Mouse (Mus musculus) forebrain, embryonic 16.5 days (tissue): Measurements from ENCODE around the gene Lypd6b. TPM values are rescaled to one million over a fixed set of nuclear protein-coding genes. Genes with fewer than 3 reads are reported as not detected.

Experiments
- ATAC-seq: fragments of 200-750 bp; cut with Nextera tagmentation; 2 replicates; pipeline ENCODE4 v1.8.0; 2017; ENCODE audit warnings: mild to moderate bottlenecking, moderate library complexity
- H3K27ac ChIP-seq: fragments of 300-500 bp; sonication (generic); 2 replicates; pipeline ENCODE4 v1.5.1; 2014; ENCODE audit warnings: low read length, control low read depth
- H3K27me3 ChIP-seq: fragments of 300-500 bp; sonication (generic); replicated peaks from 2 replicates; pipeline ENCODE4 v1.6.1; 2014; ENCODE audit warnings: low read length; ENCODE audit not compliant: control insufficient read depth, insufficient read depth
- H3K36me3 ChIP-seq: fragments of 300-500 bp; sonication (generic); 2 replicates; pipeline ENCODE4 v1.6.1; 2014; ENCODE audit not compliant: control insufficient read depth, insufficient read depth
- H3K4me1 ChIP-seq: fragments of 300-500 bp; sonication (generic); replicated peaks from 2 replicates; pipeline ENCODE4 v1.6.1; 2014; ENCODE audit warnings: low read length; ENCODE audit not compliant: control insufficient read depth, insufficient read depth
- H3K4me2 ChIP-seq: fragments of 300-500 bp; sonication (generic); 2 replicates; pipeline ENCODE4 v1.6.1; 2014; ENCODE audit warnings: mild to moderate bottlenecking, low read length, control low read depth
- H3K4me3 ChIP-seq: fragments of 300-500 bp; sonication (generic); replicated peaks from 2 replicates; pipeline ENCODE4 v1.5.1; 2014; ENCODE audit warnings: mild to moderate bottlenecking, low read length, control low read depth
- H3K9ac ChIP-seq: fragments of 300-500 bp; sonication (generic); replicated peaks from 2 replicates; pipeline ENCODE4 v1.6.1; 2014; ENCODE audit warnings: low read depth, low read length, control low read depth
- H3K9me3 ChIP-seq: fragments of 300-500 bp; sonication (generic); 2 replicates; pipeline ENCODE4 v1.6.1; 2016; ENCODE audit warnings: low read length; ENCODE audit not compliant: control insufficient read depth
- WGBS: fragments of 180-500 bp; shearing (Covaris S2); extraction: QIAGEN DNeasy Blood & Tissue Kit; methylation state at CpG from one replicate; pipeline ENCODE4 v1.1.7; 2014; 5-methylcytosine and 5-hydroxymethylcytosine counted together
- polyA plus RNA-seq: library from polyadenylated mRNA; unstranded; fragments of >200 nt; fragmentation: Nextera tagmentation; extraction: Ambion mirVana; gene quantifications from 2 replicates; pipeline ENCODE4 v1.2.1, GENCODE M21; 2015

Gene Lypd6b
- polyA plus RNA-seq, 1 experiment from 2014 or later, result 12.4 TPM

DNA sequence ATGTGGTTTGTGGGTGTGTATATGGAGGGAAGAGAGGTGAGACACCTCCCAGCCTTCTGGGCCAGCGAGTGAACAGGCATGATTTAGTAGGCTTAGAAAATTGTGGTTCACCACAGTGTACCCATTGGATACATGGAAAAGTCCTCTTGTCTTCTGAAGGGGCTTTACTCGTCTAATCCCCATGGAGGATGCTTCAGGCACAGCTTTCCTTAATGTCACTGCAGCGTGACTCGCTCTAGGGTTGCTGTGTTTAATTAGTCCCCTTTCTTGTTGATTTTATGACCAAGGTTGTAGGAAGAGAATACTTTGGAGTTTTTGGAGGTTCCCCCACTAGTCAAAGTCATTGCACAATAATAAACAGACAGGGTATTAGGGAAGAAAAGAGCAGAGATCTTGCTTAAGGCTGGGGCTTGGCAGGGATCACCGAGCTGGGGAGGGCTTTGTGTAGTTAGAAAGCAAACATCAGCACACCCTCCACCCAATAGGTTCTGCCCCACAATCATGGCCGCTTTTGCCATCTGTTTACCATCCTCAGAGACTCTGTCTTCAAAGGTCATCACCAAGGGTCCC is 122.4 kb downstream of the Lypd6b start:
- H3K36me3 ChIP-seq, result no peaks in the 10 kb centered on the region
- no peaks in the 10 kb centered on the region; the same call in 1 of the 2 replicates for H3K4me1 ChIP-seq
- 75% methylated on average over 6 of the region's 6 CpGs for WGBS
- H3K9ac ChIP-seq, result no peak overlapping the region
- H3K9me3 ChIP-seq, result no peaks in the 10 kb centered on the region
- no peak for ATAC-seq
- no peak overlapping the region for H3K4me3 ChIP-seq
- no peaks in the 10 kb centered on the region for H3K27me3 ChIP-seq
- H3K4me2 ChIP-seq, result no peak overlapping the region
- H3K27ac ChIP-seq, result no peak overlapping the region

DNA sequence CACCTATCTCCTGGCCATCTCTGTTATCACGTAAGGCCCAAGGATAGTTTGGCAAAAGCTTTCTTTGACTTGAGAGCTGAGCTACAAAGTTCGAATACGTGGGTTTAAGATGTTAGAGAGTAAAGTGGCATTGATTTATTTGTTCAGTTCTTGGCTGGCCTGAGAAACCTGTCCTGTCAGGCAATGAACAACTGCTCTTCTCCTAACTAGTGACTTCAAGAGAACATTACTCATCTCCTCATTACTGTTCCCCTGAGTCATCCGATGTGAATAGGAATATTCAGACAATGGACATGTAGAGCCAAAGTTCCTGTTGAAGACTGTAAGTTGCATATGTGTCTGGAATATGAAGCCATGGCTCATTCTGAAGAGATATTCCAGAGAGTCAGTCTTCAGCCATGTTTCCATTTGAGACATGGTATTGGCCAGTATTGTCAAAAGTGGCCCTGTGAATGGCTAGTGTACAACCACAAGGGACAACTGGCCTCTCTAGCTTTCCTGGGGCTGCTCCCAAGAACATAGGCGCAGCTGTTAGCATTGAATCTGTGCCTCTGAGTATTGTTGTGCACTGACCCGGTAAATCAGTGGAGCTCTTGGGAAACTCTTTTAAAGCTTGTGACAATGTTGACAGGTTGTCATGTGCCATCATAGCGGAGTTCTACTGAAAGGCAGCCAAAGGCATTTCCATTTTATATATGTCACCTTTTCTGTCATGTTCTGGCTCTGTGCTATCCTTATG is 124.0 kb downstream of the Lypd6b start:
- Histone ChIP-seq H3K27ac (no peak overlapping the region), H3K4me2 (no peak overlapping the region), H3K36me3 (no peaks in the 10 kb centered on the region), H3K27me3 (no peaks in the 10 kb centered on the region), H3K4me1 (no peaks in the 10 kb centered on the region; the same call in 1 of the 2 replicates), H3K9me3 (no peaks in the 10 kb centered on the region), H3K9ac (no peak overlapping the region), H3K4me3 (no peak overlapping the region)
- no peak for ATAC-seq
- WGBS, result 63% methylated on average over 7 of the region's 7 CpGs

DNA sequence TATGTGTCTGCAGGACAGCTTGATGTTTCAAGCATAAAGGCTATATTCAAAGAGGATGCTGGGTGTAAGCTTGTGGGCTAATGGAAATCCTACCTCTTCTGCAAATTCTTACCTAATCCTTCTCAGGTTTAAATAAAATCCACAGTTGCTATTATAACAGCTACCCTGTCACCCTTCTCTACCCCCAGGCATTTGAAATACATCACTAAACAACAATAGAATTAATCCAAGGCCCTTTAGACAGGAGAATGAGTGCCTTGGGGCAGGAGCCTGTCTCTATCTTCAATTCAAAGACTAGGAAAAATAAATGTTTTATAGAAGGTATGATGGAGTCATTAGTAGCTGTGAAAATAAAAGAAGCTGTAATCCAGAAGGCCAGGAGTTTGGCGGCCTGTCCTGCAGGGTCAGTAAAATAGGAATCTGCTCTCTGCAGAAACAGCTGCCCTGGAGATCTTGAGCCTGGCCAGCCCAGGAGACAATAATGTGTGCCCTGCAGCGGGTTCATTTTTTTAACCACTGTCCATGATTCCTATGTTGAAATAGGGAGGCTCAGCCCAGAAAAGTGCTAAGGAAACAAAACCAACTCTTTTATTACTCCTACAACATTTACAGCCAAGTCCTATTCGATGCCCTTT is 124.9 kb downstream of the Lypd6b start:
- Histone ChIP-seq H3K9ac (no peak overlapping the region), H3K4me3 (no peak overlapping the region), H3K4me1 (peaks cover 3% of the 10 kb centered on the region), H3K4me2 (no peak overlapping the region), H3K27me3 (no peaks in the 10 kb centered on the region), H3K36me3 (no peaks in the 10 kb centered on the region), H3K9me3 (no peaks in the 10 kb centered on the region), H3K27ac (no peak overlapping the region)
- ATAC-seq, result no peak
- WGBS, result 47% methylated on average over 3 of the region's 3 CpGs

DNA sequence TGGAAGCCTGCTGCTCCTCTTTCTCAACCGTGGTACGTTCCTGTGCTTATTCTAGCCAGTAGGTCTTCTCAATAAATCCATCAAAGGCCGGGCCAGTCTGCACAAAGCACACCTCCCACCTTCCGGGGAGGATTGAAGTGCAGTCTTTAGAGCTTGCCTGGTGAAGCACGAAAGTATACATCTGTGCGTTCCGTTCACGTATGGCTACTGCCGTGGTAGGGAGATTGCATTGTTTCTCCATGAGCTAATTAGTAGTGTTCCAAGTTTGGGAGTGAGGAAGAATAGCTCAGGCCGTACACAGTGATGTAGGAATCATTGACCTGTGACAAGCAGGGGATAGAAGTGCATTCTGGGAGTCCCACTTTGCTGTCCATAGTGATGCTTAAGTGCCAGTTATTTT is 130.0 kb downstream of the Lypd6b start:
- peak overlapping the region; percentile 69; the same call in 1 of the 2 replicates for H3K27ac ChIP-seq
- no peak overlapping the region for H3K9ac ChIP-seq
- no peaks in the 10 kb centered on the region for H3K27me3 ChIP-seq
- WGBS, result 7% methylated on average over 10 of the region's 10 CpGs
- ATAC-seq, result no peak
- H3K4me2 ChIP-seq, result no peak overlapping the region
- H3K36me3 ChIP-seq, result no peaks in the 10 kb centered on the region
- H3K4me3 ChIP-seq, result no peak overlapping the region
- no peaks in the 10 kb centered on the region for H3K9me3 ChIP-seq
- peaks cover 17% of the 10 kb centered on the region for H3K4me1 ChIP-seq

DNA sequence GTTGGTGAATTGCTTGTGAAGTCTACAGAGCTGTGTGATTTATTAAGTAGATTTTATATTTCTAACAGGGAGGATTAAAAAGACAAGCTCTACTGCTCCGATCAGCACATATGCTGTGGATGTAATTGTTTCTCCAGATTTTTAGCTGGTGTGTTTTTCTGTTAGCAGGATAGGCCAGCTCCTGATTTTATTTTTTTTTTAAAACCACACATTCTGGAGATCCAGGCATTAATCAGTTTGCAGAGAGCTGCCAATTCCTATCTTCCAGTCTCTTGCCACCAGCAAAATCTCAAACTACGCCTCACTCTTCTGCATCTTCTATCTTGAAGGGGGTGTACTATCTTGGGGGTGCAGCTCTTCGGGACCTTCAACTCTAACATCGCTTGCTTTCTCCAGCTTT is 130.6 kb downstream of the Lypd6b start:
- peak overlapping the region; percentile 81 for H3K27ac ChIP-seq
- H3K4me2 ChIP-seq, result no peak overlapping the region

DNA sequence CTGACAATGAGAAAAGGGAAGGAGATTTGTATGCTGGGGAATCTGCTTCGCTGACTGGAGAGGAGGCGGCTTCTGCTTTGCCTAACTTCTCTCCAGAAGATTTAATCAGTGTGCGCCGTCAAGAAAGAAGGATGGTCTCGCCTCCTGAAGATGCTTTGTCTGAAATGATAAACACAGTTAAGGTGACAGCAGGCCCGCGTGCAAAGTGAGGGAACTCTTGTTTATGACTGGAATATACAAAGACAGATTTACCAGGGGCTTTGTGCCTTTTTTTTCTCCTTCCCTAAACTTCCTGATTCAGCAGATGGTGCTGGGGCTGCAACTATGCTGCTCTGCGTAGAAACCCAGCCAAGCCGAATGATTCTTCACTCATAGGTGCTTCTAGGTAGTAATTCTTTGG is 131.2 kb downstream of the Lypd6b start:
- WGBS, result 36% methylated on average over 9 of the region's 9 CpGs

More for the DNA sequence above, 130.6 kb downstream of the Lypd6b start:
- Histone ChIP-seq H3K4me1 (peaks cover 21% of the 10 kb centered on the region), H3K4me3 (no peak overlapping the region), H3K27me3 (no peaks in the 10 kb centered on the region), H3K9ac (no peak overlapping the region), H3K9me3 (no peaks in the 10 kb centered on the region), H3K36me3 (no peaks in the 10 kb centered on the region)
- peak; percentile 37; the same call in 1 of the 2 replicates for ATAC-seq
- 59% methylated on average over 4 of the region's 4 CpGs for WGBS

DNA sequence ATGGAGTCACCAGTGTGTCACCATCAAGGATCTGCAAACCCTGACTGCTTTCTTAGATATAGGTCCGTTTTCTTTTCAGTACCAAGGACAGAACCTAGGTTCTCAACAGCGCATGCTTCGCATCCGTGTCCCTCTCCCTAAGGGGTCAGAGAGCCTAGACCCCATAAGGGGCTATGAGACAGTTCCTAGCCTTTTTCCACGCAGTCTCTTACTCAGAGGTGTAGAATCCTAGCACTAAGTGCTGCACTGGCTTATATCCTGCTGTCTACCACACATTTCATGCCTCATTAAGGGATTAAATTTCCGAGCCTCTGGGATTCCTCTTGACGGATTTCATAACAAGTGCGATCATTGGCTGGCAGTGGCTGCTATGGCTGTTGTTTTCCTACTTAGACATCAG is 134.5 kb downstream of the Lypd6b start:
- H3K27me3 ChIP-seq, result no peaks in the 10 kb centered on the region
- no peak overlapping the region for H3K4me2 ChIP-seq
- H3K9me3 ChIP-seq, result no peaks in the 10 kb centered on the region
- 63% methylated on average over 8 of the region's 8 CpGs for WGBS
- no peak overlapping the region for H3K9ac ChIP-seq
- ATAC-seq, result no peak
- H3K36me3 ChIP-seq, result no peaks in the 10 kb centered on the region
- H3K4me1 ChIP-seq, result peaks cover 22% of the 10 kb centered on the region
- no peak overlapping the region for H3K4me3 ChIP-seq
- H3K27ac ChIP-seq, result no peak overlapping the region

More for the DNA sequence above, 131.2 kb downstream of the Lypd6b start:
- H3K9me3 ChIP-seq, result no peaks in the 10 kb centered on the region
- peak overlapping the region; percentile 81 for H3K27ac ChIP-seq
- no peak overlapping the region for H3K4me3 ChIP-seq
- H3K36me3 ChIP-seq, result no peaks in the 10 kb centered on the region
- H3K4me1 ChIP-seq, result peaks cover 22% of the 10 kb centered on the region
- ATAC-seq, result peak; percentile 48; the same call in 1 of the 2 replicates
- 0 out of 2 replicates have a peak overlapping the region, but pooled peaks have one; percentile 2 for H3K4me2 ChIP-seq
- H3K9ac ChIP-seq, result no peak overlapping the region
- no peaks in the 10 kb centered on the region for H3K27me3 ChIP-seq

DNA sequence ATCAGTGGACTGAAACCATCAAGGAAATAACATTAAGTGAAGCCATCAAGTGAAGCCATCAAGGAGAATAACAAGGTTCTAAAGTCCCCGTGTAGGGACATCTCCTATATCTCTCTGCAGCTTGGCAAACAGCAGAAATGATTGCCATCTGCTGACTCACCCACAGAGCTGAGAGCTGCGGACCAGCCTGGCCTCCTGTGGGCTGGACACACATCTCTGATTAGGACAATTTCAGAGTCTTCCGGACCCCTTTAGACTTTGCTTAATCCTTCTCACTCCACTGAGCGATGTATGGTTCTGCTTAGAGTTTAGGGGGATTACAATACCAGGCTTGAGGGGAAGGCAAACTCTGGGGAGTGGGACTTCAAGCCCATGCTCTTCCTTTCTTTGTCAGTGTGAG is 135.3 kb downstream of the Lypd6b start:
- Histone ChIP-seq H3K27me3 (no peaks in the 10 kb centered on the region), H3K9me3 (no peaks in the 10 kb centered on the region), H3K4me1 (peaks cover 15% of the 10 kb centered on the region), H3K9ac (no peak overlapping the region), H3K36me3 (no peaks in the 10 kb centered on the region), H3K4me3 (no peak overlapping the region), H3K4me2 (no peak overlapping the region), H3K27ac (peak overlapping the region; percentile 31; the same call in 1 of the 2 replicates)
- WGBS, result 48% methylated on average over 4 of the region's 4 CpGs
- 0 out of 2 replicates have a peak, but pooled peaks have one; percentile 10 for ATAC-seq

DNA sequence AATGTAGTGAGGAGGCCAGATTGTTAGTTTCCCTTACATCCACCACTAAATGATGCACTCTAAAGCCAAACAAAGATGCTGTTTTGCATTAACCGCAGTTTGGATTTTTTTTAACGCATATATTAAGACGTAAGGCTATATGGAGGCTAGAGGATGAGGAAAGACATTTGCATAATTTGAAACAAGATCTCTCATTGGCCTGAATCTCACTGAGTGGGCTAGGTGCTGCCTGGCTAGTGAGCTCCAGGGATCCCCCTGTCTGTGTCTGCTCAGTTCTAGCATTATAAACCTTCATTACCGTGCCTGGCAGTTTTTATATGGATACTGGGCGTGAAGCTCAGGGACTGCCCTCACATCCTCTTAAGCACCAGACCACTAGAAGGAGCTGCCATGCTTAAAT is 138.7 kb downstream of the Lypd6b start:
- H3K27ac ChIP-seq, result no peak overlapping the region
- ATAC-seq, result peak; percentile 54; the same call in 1 of the 2 replicates
- H3K4me3 ChIP-seq, result no peak overlapping the region
- H3K36me3 ChIP-seq, result no peaks in the 10 kb centered on the region
- no peaks in the 10 kb centered on the region for H3K9me3 ChIP-seq
- H3K27me3 ChIP-seq, result no peaks in the 10 kb centered on the region
- H3K4me1 ChIP-seq, result peaks cover 5% of the 10 kb centered on the region; the same call in 1 of the 2 replicates
- no peak overlapping the region for H3K4me2 ChIP-seq
- WGBS, result 54% methylated on average over 5 of the region's 5 CpGs
- no peak overlapping the region for H3K9ac ChIP-seq
